16 mouse cellular contexts compared by ENCODE assay signal in the genomic region with DNA sequence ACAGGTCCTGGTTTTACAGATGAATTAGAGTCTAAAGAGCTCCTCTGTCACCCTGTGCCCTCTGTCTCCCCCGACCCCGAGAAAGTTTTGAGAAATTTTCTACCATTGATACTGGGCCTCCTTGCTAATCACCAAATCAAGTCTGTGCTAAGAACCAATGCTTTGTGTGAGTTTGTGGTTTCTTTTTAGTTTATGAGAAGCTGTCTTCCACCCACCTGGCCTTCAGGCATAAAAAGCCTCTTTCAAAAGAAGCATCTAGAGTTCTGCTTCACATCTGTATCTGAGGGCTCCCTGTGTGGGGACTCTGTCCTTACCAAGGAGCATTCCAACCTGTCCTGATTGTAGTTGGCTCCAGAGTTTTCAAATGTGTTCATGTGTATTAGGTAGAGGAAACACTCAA. TPM values are rescaled to one million over a fixed set of nuclear protein-coding genes. Genes with fewer than 3 reads are reported as not detected.
DNase-seq lines count a peak whose midpoint lies in the region; ATAC-seq and TF ChIP-seq lines count a peak whose summit lies in the region.
"Had no signal": no experiment of that assay in that cellular context is flagged by ENCODE, and none has a peak within 500 bp of the region (broad histone marks: within the 10 kb centered on the region; RNA-seq: fewer than 3 reads in every experiment).

No protein-coding gene starts in this region.

- peak overlapping the region; percentile 28 for H3K4me3 ChIP-seq in heart, embryonic 15.5 days
- peak overlapping the region; percentile 44 for H3K4me3 ChIP-seq in liver, adult 2 months (ENCODE audit: insufficient read depth, low read depth, low read length)
- peak overlapping the region; percentile 56 to 76 (median 63) for H3K4me3 ChIP-seq in CH12.LX (replicated peaks in 1 of 3; ENCODE audit: low read depth in 2 of 3, low read length in 2 of 3, poor library complexity in 1 of 3)
- H3K4me3 ChIP-seq: midbrain, embryonic 10.5 days had no signal

- TF ChIP-seq RAD21 in CH12.LX (IDR thresholded peaks at IDR 0.05; ENCODE audit: low read depth, low read length): no peak

- H3K4me2 ChIP-seq in heart, embryonic 15.5 days: peak overlapping the region; percentile 21
- peak overlapping the region; percentile 96 for H3K4me2 ChIP-seq in CH12.LX (ENCODE audit: insufficient read depth, low read depth, poor library complexity, severe bottlenecking)

- no peak overlapping the region for H3K9ac ChIP-seq in heart, embryonic 15.5 days
- peak overlapping the region; percentile 34 for H3K9ac ChIP-seq in liver, adult 2 months (ENCODE audit: low read depth, low read length)
- H3K9ac ChIP-seq in CH12.LX (ENCODE audit: insufficient read depth, low read depth): peak overlapping the region; percentile 96
- H3K9ac ChIP-seq: liver, embryonic 14.5 days had no signal

- dilution Hi-C loops in CH12.LX (cut with MboI; ENCODE audit: extremely low pct_ligation_motif_present, extremely low pct_unique_long_range_greater_than_20kb, low sequenced_read_pairs): no loop called here

- H3K36me3 ChIP-seq in heart, embryonic 15.5 days: no peaks in the 10 kb centered on the region
- H3K36me3 ChIP-seq in liver, adult 2 months (ENCODE audit: control insufficient read depth, insufficient read depth, low read length): peaks cover 2% of the 10 kb centered on the region; the same call in 1 of the 2 replicates
- H3K36me3 ChIP-seq in CH12.LX (replicated peaks in 1 of 2; ENCODE audit: control insufficient read depth in 1 of 2, insufficient read depth in 1 of 2, low read length in 1 of 2): peaks cover 8 to 20% of the 10 kb centered on the region in 2 experiments
- H3K36me3 ChIP-seq: midbrain, embryonic 10.5 days had no signal

- no peak for TF ChIP-seq CTCF in liver, adult 2 months (IDR thresholded peaks at IDR 0.05; ENCODE audit: low read depth, low read length)
- no peak for TF ChIP-seq CTCF in CH12.LX (conservative IDR thresholded peaks at IDR 0.05 in 1 of 2, IDR thresholded peaks at IDR 0.05 in 1 of 2; ENCODE audit: low read depth in 2 of 2, low read length in 2 of 2)

- DNase-seq in heart, postnatal 25 days (ENCODE audit: low spot score): no peak
- DNase-seq in liver, adult 2 months (ENCODE audit: extremely low read depth, low read depth, low spot score): no peak
- DNase-seq in liver (no peak), CH12.LX (ENCODE audit: extremely low read depth) (no peak)
- DNase-seq in induced T-regulatory cell, adult 2 months (ENCODE audit: low read depth): peak; percentile 69
- no peak for DNase-seq in spleen, postnatal 36 days (ENCODE audit: low spot score in 2 of 2)
- DNase-seq: cerebellum, adult 8-10 months had no signal

- in situ Hi-C loops in CH12.LX (cut with MboI; ENCODE audit: low pct_ligation_motif_present, low pct_unique_long_range_greater_than_20kb, low sequenced_read_pairs): no loop called here

- H3K27me3 ChIP-seq in heart, embryonic 15.5 days: no peaks in the 10 kb centered on the region
- no peaks in the 10 kb centered on the region for H3K27me3 ChIP-seq in liver, adult 2 months (ENCODE audit: control insufficient read depth, insufficient read depth, low read length)
- H3K27me3 ChIP-seq in CH12.LX (replicated peaks): no peaks in the 10 kb centered on the region

- peak overlapping the region; percentile 72 for H3K27ac ChIP-seq in heart, embryonic 15.5 days
- peak overlapping the region; percentile 79 for H3K27ac ChIP-seq in liver, adult 2 months (replicated peaks; ENCODE audit: insufficient read depth, low read depth, low read length)
- H3K27ac ChIP-seq in CH12.LX (ENCODE audit: insufficient read depth, low read depth): peak overlapping the region; percentile 97
- H3K27ac ChIP-seq: liver, embryonic 14.5 days; midbrain, embryonic 10.5 days had no signal

- intact Hi-C loops in heart, postnatal 25 days (cut with DNase I): loop anchor here (2.0 kb wide), 2 partner anchors 38 to 62 kb away; partner anchors contain the start of genes Gimap5 and Gimap8

- ATAC-seq in heart, embryonic 15.5 days (replicated peaks; ENCODE audit: insufficient number of reproducible peaks, insufficient read depth, low FRiP score, low read depth): no peak
- no peak for ATAC-seq in cerebellum, adult (ENCODE audit: insufficient number of reproducible peaks, low FRiP score, low TSS enrichment)
- ATAC-seq: forebrain, embryonic 16.5 days had no signal

- whole genome bisulfite sequencing in heart, embryonic 15.5 days: 55% methylated on average over 2 of the region's 2 CpGs
- WGBS in liver, adult 2 months: 73% methylated on average over 2 of the region's 2 CpGs

- H3K79me2 ChIP-seq in liver, adult 2 months (ENCODE audit: control insufficient read depth, insufficient read depth, low read length): no peaks in the 10 kb centered on the region
- H3K79me2 ChIP-seq in CH12.LX (replicated peaks; ENCODE audit: control insufficient read depth, extremely low read depth, insufficient read depth, poor library complexity, severe bottlenecking): peaks cover 44% of the 10 kb centered on the region

- H3K9me3 ChIP-seq in heart, embryonic 15.5 days (replicated peaks): no peaks in the 10 kb centered on the region
- no peaks in the 10 kb centered on the region for H3K9me3 ChIP-seq in CH12.LX (replicated peaks; ENCODE audit: low read length)
- H3K9me3 ChIP-seq: midbrain, embryonic 10.5 days had no signal

- TF ChIP-seq POLR2A in liver, adult 2 months (IDR thresholded peaks at IDR 0.05; ENCODE audit: extremely low read depth, insufficient read depth, low read length): no peak
- no peak for TF ChIP-seq POLR2A in CH12.LX (IDR thresholded peaks at IDR 0.05; ENCODE audit: low read depth, low read length)

- TF ChIP-seq EP300 in CH12.LX (IDR thresholded peaks at IDR 0.05; ENCODE audit: low read length): 0 out of 2 replicates have a peak, but pooled peaks have one; percentile 11

- H3K4me1 ChIP-seq in heart, embryonic 15.5 days (replicated peaks): 0 out of 2 replicates have a peak, but pooled peaks cover 4% of the 10 kb centered on the region
- H3K4me1 ChIP-seq in liver, adult 2 months (ENCODE audit: control insufficient read depth, insufficient read depth, low read length): peaks cover 4% of the 10 kb centered on the region; the same call in 1 of the 2 replicates
- peaks cover 10 to 71% of the 10 kb centered on the region in 2 experiments for H3K4me1 ChIP-seq in CH12.LX (ENCODE audit: control insufficient read depth in 1 of 2, insufficient read depth in 2 of 2)

TF ChIP-seq in CH12.LX, 34 proteins besides CTCF, POLR2A, EP300 and RAD21 (continues in another document):
- TF ChIP-seq NELFE (IDR thresholded peaks at IDR 0.05; ENCODE audit: low read depth, low read length): no peak
- no peak for TF ChIP-seq MEF2A (IDR thresholded peaks at IDR 0.05; ENCODE audit: borderline replicate concordance, low read depth, low read length)
- no peak for TF ChIP-seq JUN (IDR thresholded peaks at IDR 0.05; ENCODE audit: insufficient read depth, low read depth, low read length)
- no peak for TF ChIP-seq HCFC1 (IDR thresholded peaks at IDR 0.05; ENCODE audit: low read depth, low read length)
- TF ChIP-seq ETS1 (conservative IDR thresholded peaks at IDR 0.05; ENCODE audit: low read depth, low read length): no peak
- no peak for TF ChIP-seq KAT2A (IDR thresholded peaks at IDR 0.05; ENCODE audit: insufficient replicate concordance, low read length)
- TF ChIP-seq UBTF (IDR thresholded peaks at IDR 0.05; ENCODE audit: low read depth, low read length): no peak
- TF ChIP-seq CHD1 (IDR thresholded peaks at IDR 0.05; ENCODE audit: low read depth, low read length): peak; percentile 81; the same call in 1 of the 2 replicates
- no peak for TF ChIP-seq MAFK (IDR thresholded peaks at IDR 0.05; ENCODE audit: insufficient replicate concordance, low read length)
- no peak for TF ChIP-seq USF1 (IDR thresholded peaks at IDR 0.05; ENCODE audit: low read depth, low read length)
- TF ChIP-seq IRF4 (IDR thresholded peaks at IDR 0.05; ENCODE audit: low read depth, low read length): no peak

RNA-seq across cellular contexts. Expression of gene Gimap4, which starts 0.9 kb away (rescaled TPM):
- polyA plus RNA-seq in heart, embryonic 15.5 days (2015; fragmentation: Nextera tagmentation; extraction: Ambion mirVana): 23.5 and 27.1 TPM in 2 replicates
- 10 to 100 TPM; 29.0 to 30.8 TPM for total RNA-seq in heart, postnatal 25 days (2021)
- 11.9 and 15.1 TPM in 2 replicates for total RNA-seq in liver, adult 2 months (2014; rRNA removed)
- polyA plus RNA-seq in liver, adult 2 months (2012; rRNA removed): 3.9 and 5.5 TPM in 2 replicates
- 113 and 144 TPM in 2 replicates for total RNA-seq in CH12.LX (2012; rRNA removed)
- 264 and 316 TPM in 2 replicates for total RNA-seq in CH12.LX (2014; rRNA removed)
- polyA plus RNA-seq in CH12.LX (2012; ENCODE audit: insufficient read length, low read depth): 203 and 274 TPM in 2 replicates

RNA-seq across cellular contexts. Expression of gene Gimap9, which starts 9.3 kb away (rescaled TPM):
- 7.9 and 10.3 TPM in 2 replicates for polyA plus RNA-seq in heart, embryonic 15.5 days (2015; fragmentation: Nextera tagmentation; extraction: Ambion mirVana)
- 1 to 10 TPM; 3.1 to 4.9 TPM for total RNA-seq in heart, postnatal 25 days (2021)
- 11.6 and 12.2 TPM in 2 replicates for total RNA-seq in liver, adult 2 months (2014; rRNA removed)
- polyA plus RNA-seq in liver, adult 2 months (2012; rRNA removed): 4.2 and 6.3 TPM in 2 replicates
- total RNA-seq in CH12.LX (2012; rRNA removed) (31.0 and 38.5 TPM in 2 replicates), CH12.LX (2014; rRNA removed) (75.1 and 83.9 TPM in 2 replicates)
- polyA plus RNA-seq in CH12.LX (2012; ENCODE audit: insufficient read length, low read depth): 43.4 and 46.1 TPM in 2 replicates

RNA-seq across cellular contexts. Expression of gene Gimap6, which starts 22.8 kb away (rescaled TPM):
- polyA plus RNA-seq in heart, embryonic 15.5 days (2015; fragmentation: Nextera tagmentation; extraction: Ambion mirVana): 32.3 and 35.6 TPM in 2 replicates
- 10 to 100 TPM; 38.5 to 41.6 TPM for total RNA-seq in heart, postnatal 25 days (2021)
- total RNA-seq in liver, adult 2 months (2014; rRNA removed): 13.9 and 19.1 TPM in 2 replicates
- polyA plus RNA-seq in liver, adult 2 months (2012; rRNA removed): 2.6 and 2.8 TPM in 2 replicates
- total RNA-seq in CH12.LX (2012; rRNA removed) (78.1 and 88.9 TPM in 2 replicates), CH12.LX (2014; rRNA removed) (128 and 158 TPM in 2 replicates)
- polyA plus RNA-seq in CH12.LX (2012; ENCODE audit: insufficient read length, low read depth): 87.9 and 97.2 TPM in 2 replicates

RNA-seq across cellular contexts. Expression of gene Gm28053, which starts 33.2 kb away (rescaled TPM):
- polyA plus RNA-seq in heart, embryonic 15.5 days (2015; fragmentation: Nextera tagmentation; extraction: Ambion mirVana): 3.3 and 4.6 TPM in 2 replicates
- total RNA-seq in heart, postnatal 25 days (2021): 1 to 10 TPM; 1.8 to 5.3 TPM
- total RNA-seq in liver, adult 2 months (2014; rRNA removed): not detected in 2 replicates
- not detected in 2 replicates for polyA plus RNA-seq in liver, adult 2 months (2012; rRNA removed)
- total RNA-seq in CH12.LX (2012; rRNA removed) (10.0 and 12.0 TPM in 2 replicates), CH12.LX (2014; rRNA removed) (8.0 and 8.8 TPM in 2 replicates)
- polyA plus RNA-seq in CH12.LX (2012; ENCODE audit: insufficient read length, low read depth): 22.7 and 46.9 TPM in 2 replicates
- polyA plus RNA-seq: forebrain, embryonic 16.5 days; hindbrain, embryonic 11.5 days had no signal

RNA-seq across cellular contexts. Expression of gene Gimap7, which starts 33.2 kb away (rescaled TPM):
- polyA plus RNA-seq in heart, embryonic 15.5 days (2015; fragmentation: Nextera tagmentation; extraction: Ambion mirVana): 0.23 and 0.27 TPM in 2 replicates
- total RNA-seq in heart, postnatal 25 days (2021): under 1 TPM in 1 of 2 experiments, not detected in 1; 0.39 TPM
- 0.37 and 0.47 TPM in 2 replicates for total RNA-seq in liver, adult 2 months (2014; rRNA removed)
- 0.19 and 0.35 TPM in 2 replicates for polyA plus RNA-seq in liver, adult 2 months (2012; rRNA removed)
- 14.5 and 16.3 TPM in 2 replicates for total RNA-seq in CH12.LX (2012; rRNA removed)
- total RNA-seq in CH12.LX (2014; rRNA removed): 4.2 and 4.3 TPM in 2 replicates
- 7.0 and 7.1 TPM in 2 replicates for polyA plus RNA-seq in CH12.LX (2012; ENCODE audit: insufficient read length, low read depth)
- total RNA-seq: gastrocnemius, adult 8-10 months; layer of hippocampus, postnatal 14 days; left cerebral cortex, postnatal 25 days had no signal
- polyA plus RNA-seq: forebrain, embryonic 16.5 days; hindbrain, embryonic 11.5 days; midbrain, embryonic 10.5 days had no signal
